Mouse (Mus musculus): Measurements from ENCODE around the gene Ugcg. TPM values are rescaled to one million over a fixed set of nuclear protein-coding genes. Genes with fewer than 3 reads are reported as not detected.

Gene Ugcg
- total RNA-seq, 4 experiments from 2014 or later, result 4.6 to 5.9 (median 5.4) TPM

DNA sequence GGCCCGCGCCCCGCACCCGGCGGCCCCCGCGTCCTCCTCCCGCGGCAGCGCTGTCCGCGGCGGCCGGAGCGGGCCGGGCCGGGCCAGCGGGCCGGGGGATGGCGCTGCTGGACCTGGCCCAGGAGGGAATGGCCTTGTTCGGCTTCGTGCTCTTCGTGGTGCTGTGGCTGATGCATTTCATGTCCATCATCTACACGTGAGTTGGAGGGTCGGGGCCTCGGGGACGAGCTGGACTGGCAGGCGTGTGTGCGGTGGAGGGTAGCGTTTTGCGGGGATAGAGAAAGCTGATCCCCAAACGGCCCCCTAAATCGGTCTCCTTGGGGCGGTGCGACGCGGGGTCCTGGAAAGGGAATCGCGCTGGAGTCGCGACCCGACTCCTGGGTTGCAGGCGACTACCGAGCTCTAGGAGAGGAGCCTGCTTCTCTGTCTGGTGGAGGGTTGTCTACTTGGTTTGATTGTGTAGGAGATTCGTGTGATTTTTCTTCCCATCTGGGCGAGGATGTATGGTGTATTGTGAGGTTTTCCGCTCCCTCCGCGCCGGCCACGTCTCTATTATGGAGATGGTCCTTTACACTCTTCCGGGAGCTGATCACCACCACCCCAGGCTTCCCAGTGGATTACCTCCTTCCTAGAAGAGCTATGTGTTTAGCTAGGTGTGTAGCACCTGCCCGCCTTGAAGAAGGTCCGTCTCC, 635 bp downstream of the Ugcg start:
- DNase-seq (ENCODE audit: low spot score in 2 of 2), result no peak

DNA sequence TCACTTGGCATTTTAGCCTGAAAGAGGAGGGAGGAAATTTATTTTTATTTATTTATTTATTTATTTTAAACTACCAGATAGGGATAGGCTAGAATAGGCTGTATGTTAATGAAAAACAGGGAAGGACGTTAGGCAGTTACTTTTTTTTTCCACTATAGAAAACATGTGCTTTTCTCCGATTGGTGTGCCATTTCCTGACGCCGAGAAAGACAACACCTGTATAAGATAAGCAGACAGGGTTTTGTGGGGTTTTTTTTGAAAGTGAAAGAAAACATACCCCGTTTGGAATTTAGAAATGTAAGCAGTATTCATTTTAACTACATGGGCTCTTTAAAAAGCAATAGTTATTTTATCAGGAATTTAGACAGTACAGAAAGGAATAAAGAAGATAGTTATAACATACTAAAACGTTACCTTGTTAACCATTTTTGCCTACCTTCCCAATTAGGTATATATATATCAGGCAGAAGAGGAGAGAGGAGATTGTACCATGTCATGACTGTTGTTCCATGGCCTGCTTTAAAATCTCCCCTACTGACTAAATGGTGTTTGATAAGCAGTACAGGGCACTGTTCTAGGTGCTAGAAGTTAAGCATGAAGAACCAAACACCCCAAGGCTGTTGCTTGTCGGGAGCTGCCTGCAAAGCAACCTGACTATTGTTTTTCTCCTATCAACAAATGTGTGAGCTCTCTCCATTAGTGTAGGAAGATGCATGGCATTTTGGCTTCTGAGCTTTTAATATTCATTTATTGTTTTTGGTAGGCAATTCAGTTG, 1.8 kb downstream of the Ugcg start:
- no peak for DNase-seq (ENCODE audit: low spot score in 2 of 2)

DNA sequence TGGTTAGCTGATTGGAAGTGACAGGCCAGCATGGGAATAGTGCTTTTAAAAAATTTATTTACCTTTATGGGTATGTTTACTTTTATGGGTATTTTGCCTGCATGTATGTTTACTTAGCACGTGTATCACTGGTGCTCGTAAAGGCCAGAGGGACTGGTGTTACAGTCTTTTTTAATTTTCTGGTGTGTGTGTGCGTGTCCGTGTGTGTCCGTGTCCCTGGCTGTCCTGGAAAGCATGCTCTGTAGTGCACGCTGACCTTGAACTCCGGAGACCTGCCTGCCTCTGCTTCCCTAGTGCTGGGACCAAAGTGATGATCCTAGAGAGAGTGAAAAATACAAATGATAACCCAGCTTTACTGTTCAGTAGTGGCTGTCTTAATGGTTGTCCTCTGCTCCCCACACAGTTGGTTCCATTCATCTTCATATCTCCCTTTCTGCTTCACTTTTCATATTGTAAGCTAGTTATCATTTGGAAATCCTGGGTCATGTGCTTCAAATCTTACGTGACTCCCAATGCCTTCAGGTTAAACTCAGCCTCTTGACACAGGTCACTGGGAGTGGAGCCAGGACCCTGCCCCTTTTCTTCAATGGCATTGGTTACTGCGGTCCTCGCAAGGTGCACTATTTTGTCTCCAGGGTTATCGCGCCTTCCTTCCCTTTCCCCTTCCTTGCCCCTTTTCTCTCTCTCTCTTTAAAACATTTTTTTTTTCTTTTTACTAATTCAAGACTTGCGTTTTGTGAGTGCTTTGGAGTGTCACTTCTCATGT, 5.9 kb downstream of the Ugcg start:
- DNase-seq (ENCODE audit: low spot score in 2 of 2), result no peak

DNA sequence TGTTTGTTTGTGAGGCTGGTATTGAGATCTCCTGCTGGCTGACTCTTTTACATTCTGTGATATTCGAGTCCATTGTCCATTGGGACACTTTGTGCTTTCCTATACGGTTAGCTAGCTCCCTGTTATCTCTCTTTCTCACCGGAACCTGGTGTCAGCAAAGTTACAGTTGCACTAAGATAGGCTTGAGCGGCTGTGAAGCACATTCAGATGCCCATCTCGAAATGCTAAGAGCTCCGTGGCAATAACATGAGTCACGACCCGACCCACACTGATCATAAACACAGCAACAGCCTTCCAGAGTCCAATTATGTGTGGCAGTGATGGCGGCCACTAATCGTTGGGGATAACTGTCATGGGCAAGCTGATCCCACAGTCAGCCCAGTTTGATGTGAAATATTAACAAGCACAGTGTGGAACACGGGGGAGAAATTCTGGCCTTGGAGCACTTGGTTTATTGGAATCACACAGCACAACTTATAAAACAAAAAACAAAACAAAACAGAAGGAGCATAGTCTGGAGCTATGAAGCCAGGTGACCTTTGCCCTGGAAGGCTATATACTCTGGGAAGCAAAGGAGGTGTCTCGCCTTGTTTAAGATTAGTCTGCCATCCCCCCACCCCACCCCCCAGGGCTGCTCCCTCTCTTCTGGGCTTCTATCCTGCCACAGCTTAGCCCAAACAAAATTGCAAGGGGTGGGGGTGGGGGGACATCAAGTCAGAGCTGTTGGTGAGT, 7.5 kb downstream of the Ugcg start:
- DNase-seq (ENCODE audit: low spot score in 2 of 2), result no peak

DNA sequence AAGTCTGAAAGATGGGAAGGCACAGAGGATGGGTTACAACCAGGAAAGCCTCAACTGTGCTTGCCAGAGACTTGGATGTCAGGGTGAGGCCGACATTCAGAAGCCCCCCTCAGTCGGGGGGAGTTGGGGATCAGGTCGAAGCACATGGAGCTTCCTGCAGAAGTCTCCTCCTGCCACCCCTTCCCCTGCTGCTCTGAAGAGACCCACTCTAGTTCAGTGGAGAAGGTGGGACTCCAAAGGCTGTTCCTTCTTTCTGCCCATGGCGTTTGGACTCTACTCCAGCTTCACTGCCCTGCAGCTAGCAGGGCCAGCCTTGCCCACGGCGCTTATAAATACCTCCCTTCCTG, 8.0 kb downstream of the Ugcg start:
- no peak for DNase-seq (ENCODE audit: low spot score in 2 of 2)

DNA sequence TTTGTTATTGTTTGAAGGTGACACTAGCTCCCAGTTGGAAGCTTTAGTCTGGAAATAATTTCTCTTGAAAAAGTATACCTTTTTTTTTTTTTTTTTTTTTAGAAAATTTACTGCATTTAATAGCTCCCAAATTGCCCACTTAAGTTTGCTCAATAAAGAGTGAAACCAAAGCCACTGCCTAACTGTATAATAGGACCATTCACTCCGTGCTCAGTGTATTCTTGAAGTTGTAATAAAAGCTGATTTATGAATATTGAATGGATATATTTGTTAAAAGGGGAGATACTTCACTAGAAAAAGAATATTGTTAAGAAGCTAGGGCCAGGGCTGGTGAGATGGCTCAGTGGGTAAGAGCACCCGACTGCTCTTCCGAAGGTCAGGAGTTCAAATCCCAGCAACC, 8.4 kb downstream of the Ugcg start:
- DNase-seq (ENCODE audit: low spot score in 2 of 2), result no peak

DNA sequence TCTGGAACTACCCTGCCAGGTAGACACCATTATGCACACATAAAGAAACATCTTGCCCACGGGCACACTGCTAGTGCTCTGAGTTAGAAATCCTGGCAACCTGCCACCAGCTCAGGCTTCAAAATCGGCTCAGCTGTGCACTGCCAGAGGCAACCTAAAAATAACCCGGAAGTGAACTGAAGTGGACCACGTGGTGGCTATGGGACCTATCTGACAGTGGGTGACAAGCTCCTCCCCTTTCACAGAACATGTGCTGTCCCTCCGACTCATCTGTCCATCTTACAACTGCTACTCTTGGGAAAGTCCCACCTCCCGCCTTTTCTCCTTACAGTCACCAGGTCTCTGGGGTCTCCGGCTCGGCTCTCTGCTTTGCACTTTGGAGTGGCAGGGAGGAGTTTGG, 10.3 kb downstream of the Ugcg start:
- peak; percentile 53 to 62 for DNase-seq (ENCODE audit: low spot score in 2 of 2)

DNA sequence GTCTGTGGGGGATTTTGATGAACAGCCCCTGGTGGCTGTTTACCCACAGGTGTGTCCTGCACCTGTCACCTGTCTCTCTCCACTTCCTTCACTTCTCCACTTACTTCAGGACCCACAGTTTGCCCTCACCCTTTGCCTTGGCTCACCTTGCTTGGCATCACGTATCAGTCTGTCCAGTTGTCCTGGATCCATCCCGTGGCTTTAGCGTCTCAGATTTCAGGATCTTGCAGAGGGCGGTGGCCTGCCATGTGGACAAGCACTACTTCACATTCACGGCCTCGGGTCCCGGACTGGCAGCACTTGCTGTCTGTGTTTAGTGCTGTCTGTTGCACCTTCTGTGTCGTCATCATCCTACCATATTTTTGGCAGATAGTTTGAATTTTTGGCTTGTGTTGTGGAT, 10.7 kb downstream of the Ugcg start:
- peak; percentile 33 to 38 for DNase-seq (ENCODE audit: low spot score in 2 of 2)

DNA sequence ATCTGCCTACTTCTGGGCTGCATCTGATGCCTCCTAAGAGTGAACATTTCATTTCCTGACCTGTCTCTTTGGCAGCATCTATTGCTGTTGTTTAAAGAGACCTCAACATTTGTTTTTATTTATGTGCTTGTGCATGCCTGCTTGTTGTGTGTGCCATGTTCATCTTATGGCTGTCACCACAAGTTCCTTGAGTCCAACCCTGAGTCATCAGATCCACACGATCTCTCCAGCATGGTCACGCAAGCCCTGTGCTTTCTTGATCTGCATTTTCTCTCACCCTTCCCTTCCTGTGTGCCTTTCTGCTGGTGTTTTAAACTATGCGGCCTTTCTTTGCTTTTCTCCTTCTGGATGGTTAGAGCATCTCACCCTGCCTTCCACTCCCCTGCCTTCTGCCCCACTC, 11.6 kb downstream of the Ugcg start:
- no peak for DNase-seq (ENCODE audit: low spot score in 2 of 2)

DNA sequence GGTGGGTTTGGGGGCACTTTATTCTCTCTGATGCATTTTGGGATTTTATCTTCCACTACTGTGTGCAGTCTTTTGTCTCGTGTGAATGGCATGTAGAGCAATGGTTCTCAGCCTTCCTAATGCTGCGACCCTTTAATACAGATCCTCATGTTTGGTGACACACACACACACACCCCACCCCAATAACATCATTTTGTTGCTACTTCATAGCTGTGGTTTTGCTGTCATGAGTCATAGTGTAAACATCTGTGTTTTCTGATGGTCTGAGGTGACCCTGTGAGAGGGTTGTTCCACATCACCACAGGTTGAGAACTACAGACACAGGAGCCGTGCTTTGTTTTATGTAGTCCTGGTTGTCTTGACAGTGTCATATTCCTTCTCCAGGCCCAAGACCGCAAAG, 15.6 kb downstream of the Ugcg start:
- DNase-seq (ENCODE audit: low spot score in 2 of 2), result no peak

DNA sequence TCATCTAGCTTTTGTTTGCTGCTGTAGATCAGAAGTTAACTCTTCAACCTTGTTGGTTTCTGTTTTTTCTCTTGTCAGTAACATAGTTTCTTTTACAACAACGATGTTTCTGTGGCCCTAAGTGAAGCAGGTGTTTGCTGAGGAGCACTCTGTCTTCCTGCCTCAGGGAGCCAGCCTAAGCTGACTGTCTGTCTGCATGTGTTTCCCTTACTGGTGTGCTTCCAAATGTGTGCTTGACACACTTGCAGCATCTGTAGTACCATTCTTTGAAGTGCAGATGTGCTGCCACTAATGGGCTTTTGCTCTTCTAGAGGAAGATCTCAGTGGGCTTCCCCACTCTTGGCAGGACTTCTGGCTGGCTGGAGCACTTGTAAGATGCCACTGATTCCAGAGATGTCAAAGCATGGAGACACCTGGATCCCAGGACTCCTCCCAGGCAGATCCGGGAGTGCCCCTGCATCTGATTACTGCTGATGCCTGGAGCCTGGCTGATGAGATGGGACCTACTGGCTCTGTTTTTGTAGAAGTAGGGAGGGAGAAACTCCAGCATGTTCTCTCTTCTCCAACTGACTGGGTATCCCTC, 16.8 kb downstream of the Ugcg start:
- no peak for DNase-seq (ENCODE audit: low spot score in 2 of 2)

DNA sequence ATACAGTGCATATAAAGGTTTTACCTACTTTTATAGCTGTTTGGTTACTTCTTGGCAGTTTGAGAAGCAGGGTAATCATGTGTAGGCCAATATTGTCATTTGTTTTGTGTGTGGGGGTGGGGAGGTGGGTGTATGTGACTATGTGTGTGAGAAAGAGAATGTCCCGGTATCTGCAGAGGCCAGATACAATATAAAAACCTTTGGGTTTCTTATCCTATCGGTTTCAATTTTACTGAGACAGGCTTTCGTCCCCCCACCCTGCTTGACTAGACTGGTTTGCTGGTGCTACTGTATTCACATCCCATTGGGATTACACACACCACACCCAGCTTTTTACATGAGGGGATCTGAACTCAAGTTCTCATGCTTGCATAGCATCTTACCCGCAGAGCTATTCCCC, 17.5 kb downstream of the Ugcg start:
- no peak for DNase-seq (ENCODE audit: low spot score in 2 of 2)

DNA sequence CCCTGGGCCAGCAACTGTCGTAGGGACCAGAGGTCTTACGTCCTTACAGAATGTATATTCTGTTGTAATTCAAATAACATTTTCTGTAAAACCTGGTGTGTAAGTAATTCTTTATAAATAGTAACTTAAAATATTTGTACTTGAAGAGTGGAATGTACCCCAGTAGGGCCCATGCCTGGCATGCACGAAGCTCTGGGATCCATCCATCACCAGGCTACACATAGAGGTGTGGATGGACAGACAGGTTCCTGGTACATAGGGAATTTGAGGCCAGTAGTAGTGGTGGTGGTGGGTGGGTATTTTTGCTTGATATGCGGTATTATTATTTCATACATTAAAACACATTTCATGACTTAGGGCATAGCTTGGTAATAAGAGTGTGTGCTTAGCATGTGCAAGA, 19.6 kb downstream of the Ugcg start:
- no peak for DNase-seq (ENCODE audit: low spot score in 2 of 2)

DNA sequence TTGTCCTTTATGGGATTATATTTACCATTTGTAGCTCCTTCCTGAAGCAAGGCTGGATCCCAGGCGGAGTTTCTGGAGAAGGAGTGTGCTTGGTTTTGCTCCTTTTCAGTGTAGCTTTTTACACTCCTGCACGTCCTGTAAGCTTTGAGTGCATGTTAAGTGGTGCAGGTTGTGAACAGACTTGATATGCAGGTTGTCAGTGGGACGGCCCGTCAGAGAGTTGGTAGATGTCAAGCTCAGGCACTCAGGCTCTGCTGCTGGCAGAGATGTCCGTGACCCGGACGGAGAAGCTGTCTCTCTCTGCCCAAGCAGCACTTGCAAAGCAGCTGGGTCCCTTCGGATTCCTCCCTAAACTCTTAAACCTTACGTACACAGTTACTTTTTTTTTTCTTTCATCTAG, 22.1 kb downstream of the Ugcg start:
- DNase-seq (ENCODE audit: low spot score in 2 of 2), result no peak

DNA sequence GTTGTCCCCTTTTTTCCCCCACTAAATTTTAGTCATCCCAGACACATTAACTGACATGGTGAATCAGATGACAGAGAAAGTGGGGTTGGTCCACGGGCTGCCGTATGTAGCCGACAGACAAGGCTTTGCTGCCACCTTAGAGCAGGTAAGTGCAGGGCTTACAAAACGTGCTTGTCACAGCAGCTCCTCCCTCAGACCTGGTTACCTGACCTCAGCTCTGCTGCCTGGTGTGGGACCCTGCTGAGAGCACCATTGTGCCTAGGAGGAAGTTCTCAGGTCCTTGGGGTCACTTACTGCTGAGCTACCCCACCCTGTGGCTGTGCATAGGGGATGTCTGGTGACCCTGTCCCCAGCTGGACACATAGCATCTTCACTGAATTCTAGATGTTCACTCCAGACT, 24.8 kb downstream of the Ugcg start:
- DNase-seq (ENCODE audit: low spot score in 2 of 2), result no peak

DNA sequence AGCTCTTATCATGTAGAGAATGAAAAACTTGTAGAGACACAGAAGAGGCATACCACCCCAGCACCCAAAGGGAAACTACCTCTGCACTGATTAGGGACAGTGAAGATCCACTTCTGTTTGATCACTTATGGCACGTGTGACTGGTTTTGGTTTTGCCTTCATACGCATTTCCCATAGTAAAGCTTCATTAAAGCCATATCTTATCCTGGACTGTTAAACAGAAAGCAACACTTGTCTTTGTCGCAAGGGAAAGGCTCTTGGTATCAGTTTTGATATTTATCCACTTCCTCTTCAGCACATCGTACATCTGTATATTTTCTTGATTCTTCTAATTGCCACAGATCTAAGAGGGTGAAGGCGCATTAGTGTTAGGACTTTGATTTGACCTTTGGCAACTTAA, 25.6 kb downstream of the Ugcg start:
- no peak for DNase-seq (ENCODE audit: low spot score in 2 of 2)

DNA sequence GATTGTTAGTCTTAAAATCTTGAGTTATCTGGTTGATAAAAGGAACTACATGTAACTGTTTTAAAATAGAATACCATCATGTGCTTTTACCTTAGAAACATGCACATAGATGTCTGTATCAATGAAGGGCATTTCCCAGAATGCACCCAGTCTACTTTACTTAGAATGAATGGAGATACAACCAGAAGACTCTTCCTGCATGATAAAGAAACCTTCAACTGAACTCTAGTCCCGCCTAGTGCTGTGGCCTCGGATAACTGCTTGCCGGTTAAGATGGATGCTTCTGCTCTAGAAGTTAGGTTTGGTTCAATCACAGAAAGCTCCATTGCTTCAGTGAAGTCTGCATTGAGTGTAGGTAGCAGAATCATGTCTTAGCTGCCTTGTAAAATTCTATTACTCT, 26.5 kb downstream of the Ugcg start:
- no peak for DNase-seq (ENCODE audit: low spot score in 2 of 2)

DNA sequence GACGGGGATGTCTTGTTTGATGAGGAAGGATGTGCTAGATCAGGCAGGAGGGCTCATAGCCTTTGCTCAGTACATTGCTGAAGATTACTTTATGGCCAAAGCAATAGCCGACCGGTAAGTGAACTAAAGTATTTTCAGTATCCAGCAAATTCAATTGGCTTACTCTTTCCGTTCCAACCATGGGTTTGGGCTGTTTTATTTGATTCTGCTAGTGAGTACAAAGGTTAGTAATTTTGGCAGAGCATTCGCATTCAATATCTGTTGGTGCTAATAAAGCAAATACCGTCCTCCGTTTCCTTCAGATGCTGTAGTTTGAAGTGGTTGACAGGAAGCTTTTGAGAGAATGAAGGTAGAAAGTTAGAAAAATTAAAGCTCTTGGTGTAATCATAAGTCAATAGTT, 28.0 kb downstream of the Ugcg start:
- DNase-seq (ENCODE audit: low spot score in 2 of 2), result no peak

DNA sequence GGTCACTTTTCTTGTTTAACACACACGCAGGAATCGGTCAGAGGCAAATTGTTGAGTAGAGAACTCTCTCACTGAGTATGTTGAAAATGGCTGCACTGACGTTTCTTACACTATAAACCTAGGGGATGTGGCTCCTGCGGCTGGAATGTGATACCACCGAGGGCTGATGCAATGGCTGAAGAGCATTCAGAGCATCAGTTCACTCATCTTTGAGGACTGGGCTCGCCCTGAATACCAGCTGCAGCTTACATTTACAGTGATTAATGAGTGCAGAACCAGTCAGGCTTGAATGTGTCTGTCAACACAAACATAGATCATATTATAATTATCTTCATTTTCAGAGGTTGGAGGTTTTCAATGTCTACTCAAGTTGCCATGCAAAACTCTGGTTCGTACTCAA, 29.1 kb downstream of the Ugcg start:
- no peak for DNase-seq (ENCODE audit: low spot score in 2 of 2)

DNA sequence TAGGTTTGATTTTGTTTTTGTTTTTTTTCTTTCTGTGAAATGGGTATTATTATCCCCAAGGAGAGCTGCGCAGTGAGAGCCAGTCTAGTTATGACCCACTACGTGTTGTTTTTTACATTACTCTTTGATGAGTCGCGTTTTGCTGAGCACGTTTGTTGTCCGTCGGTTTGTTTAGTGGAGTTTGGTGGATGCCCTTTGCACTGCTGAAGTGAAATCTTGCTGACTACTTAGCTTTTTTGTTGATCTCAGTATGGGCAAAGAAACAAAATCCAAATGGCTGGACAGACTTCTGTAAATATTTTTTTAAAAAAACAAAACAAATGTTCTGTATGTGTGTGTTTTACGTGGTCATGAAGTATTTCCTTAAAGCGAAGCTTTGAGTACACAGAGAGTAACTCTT, 33.2 kb downstream of the Ugcg start:
- no peak for DNase-seq (ENCODE audit: low spot score in 2 of 2)

DNA sequence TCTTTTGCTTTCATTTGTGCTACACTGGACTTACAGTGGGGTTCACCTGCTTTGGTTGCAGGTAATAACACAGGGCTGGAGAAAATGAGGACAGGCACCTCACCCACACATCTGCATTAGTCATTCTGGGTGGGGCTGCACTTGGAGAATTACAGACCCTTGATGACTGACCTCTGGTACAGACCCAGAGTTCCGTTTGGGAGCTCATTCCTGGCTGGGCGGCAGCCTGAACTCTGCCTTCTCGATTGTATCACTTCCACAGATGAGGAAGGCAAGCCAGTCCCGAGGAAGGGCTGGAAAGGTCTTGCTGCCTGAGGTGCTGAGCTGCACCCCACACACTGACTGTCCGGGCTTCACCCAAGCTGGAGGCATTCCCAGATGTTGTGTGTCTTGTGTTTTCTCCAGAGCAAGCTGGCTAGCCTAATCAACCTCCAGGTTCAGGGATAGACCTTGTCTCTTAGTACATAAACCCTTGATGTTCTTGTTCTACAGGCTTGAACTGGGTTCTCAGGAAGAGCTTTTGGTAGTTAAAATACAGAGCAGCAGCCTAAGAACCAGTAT, 34.1 kb downstream of the Ugcg start:
- DNase-seq (ENCODE audit: low spot score in 2 of 2), result no peak
